Mouse (Mus musculus): ENCODE measurements around the gene Etfa.

Etfa gene

DNA sequence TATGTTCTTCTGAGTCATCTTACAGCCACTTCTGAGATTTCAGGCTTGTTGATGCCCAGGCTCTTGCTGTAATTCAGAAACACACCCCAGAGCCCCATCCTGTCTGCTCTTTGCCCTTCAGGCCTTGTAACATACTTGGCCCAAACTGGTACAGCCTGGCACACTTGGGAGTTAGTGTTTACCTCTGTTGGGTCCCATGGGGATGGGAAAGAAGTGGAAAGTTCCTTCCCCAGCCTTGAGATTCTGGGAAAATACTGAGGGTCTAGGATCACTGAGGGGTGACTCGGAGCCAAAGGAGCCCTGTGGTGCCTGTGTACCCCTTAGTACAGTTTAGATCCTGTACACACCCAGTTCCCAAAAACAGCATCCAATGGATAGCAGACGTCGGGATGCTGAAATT, 90.3 kb downstream of the Etfa start:
- DNase-seq, result no peak

DNA sequence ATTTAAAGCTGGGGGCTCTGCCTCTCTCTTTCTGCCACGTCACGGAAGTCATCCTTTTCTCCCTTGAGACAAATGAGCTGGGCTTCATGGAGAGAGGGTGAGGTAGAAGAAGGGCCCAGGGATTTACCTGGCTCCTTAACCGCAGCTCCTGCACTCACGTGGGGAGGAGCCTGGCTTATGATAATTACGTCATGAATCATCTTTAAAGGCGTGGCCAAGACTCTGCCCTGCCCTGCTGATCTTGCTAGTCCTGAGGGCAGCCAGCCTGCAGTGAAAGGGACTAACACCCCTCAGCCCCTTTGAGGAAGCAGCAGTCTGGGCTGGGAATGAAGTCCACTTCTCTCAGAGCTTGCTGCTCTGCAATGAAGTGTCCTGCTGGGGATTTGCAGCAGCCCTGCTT, 100.9 kb downstream of the Etfa start:
- DNase-seq, result no peak

DNA sequence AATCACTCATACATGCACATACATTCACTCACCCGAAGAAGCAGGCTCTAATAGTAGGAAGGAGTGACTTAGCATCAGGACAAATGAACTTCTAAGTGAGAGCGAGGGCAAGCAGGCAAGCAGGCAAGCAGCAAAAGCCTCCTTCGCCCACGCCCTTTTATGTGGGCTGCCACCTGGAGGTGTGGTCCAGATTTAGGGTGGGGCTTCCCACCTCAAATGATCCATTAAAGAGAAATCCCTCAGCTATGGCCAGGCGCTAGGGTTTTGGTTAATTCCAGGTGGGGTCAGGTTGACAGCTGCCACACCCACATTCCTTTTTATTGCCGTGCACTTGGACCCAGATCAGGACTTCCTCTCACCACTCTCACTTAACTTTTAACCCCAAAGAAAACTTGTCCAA, 101.6 kb downstream of the Etfa start:
- no peak for DNase-seq

DNA sequence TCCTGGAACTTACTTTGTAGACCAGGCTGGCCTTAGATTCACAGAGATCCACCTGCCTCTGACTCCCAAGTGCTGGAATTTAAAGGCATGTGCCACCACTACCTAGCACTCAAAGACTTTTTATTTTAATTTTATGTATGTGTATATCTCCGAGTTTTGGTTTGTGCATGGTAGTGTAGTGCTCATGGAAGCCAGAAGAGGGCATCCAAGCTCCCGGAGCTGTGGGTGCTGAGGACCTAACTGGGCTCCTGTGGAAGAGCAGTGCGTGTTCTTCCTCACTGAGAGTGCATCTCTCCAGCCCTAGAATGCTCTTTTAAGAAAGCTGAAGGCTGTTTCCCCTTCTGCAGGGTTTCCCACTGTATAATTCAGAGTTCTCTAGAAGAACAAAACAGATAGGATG, 102.2 kb downstream of the Etfa start:
- DNase-seq, result no peak

DNA sequence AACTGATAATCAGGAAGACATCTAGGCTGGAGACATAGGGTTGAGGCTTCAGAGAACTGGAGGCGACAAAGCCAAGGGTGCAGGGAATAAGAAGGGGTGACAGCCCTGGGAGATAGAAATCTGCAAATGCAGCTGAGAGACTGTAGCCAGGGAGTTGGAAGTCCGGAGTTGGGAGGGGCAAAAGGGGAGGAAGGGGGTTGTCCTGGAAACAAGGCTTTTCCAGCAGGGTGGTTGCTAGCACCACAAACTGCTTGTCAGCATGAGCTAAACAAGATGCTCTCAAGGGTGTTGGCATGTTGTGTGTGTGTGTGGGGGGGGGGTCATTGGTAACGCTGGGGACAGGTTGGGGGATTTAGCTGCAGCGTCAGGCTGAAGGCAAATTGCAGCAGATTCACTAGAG, 103.2 kb downstream of the Etfa start:
- no peak for DNase-seq

- DNase-seq, result no peak
Observed at GRCm38 (mm10) chr9:55406773-55407172, 105.3 kb downstream of the Etfa start.

GRCm38 (mm10) chr9:55404976-55405702, 106.9 kb downstream of the Etfa start:
- no peak for DNase-seq

Measured in kidney, adult 18-20 months (tissue).